Mouse (Mus musculus) lung, postnatal 10 days (tissue): ENCODE measurements around the gene Il25.
A peak's percentile ranks its signal among the peaks of the same experiment; 100 is the strongest.
"Not testable (repeated sequence)": the region's sequence is repeated elsewhere in the genome, so short reads cannot be mapped to it uniquely, and the experiment has no call there.

ENCODE experiments used
- DNase-seq: peaks from one replicate; pipeline ENCODE4 v3.0.0; 2021

The Il25 gene

DNA sequence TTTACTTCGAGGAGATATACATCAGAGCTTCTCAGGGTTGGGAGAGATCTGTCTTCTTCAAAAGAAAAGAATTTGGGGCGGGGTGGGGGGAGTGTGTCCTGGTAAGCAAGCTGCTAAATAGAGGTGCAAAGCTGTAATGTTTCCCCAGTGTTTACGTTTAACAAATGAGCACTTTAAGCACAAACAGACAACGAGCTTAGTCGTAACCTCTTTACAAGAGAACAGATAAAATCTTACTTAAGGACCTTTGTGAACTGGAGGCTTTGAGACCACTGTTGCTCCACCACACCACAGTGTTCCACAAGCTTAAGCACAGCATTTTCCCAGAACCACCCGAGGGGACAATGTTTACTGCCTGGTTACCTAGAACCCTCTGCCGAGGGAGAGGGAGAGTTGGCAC is 5.2 kb upstream of the Il25 start:
- no peak for DNase-seq

DNA sequence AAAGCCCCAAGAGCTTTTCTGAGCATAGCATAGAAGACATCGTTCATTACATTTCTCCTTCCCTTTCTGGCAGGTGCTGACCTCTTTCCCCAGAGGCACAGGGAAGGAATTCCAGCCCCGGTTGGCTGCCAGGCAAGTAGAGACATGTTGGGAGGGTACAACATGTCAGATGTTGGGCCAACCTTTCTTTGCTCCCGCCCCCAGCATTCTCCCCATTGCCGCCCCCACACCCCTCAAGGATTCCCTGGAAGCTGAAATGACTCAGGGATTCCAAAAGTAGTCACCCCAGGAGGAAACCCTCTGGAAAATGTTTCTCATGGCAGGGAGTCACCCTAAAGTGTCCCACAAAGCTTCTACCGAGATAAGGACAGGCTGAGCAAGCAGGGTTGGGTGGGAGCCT is 2.7 kb upstream of the Il25 start:
- DNase-seq = no peak

DNA sequence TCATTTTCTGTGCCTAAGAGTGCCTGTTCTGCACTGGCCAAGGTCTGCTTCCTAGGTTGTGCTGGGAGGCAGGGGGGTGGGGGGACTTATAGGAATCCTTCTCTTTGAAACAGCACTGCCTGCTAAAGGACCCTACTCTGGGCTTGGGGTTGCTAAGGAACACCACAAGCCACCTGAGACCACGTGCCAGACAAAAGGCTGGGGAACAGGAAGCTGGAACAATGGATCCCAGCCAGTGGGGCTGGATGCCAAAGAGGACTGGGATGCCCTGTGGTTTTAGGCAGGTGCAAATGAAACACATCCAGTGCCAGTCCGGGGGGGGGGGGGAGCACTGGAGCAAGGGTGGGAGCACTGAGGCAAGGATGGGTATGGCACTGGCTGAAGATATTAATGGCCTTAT is 2.1 kb upstream of the Il25 start:
- peak; percentile 31 for DNase-seq

DNA sequence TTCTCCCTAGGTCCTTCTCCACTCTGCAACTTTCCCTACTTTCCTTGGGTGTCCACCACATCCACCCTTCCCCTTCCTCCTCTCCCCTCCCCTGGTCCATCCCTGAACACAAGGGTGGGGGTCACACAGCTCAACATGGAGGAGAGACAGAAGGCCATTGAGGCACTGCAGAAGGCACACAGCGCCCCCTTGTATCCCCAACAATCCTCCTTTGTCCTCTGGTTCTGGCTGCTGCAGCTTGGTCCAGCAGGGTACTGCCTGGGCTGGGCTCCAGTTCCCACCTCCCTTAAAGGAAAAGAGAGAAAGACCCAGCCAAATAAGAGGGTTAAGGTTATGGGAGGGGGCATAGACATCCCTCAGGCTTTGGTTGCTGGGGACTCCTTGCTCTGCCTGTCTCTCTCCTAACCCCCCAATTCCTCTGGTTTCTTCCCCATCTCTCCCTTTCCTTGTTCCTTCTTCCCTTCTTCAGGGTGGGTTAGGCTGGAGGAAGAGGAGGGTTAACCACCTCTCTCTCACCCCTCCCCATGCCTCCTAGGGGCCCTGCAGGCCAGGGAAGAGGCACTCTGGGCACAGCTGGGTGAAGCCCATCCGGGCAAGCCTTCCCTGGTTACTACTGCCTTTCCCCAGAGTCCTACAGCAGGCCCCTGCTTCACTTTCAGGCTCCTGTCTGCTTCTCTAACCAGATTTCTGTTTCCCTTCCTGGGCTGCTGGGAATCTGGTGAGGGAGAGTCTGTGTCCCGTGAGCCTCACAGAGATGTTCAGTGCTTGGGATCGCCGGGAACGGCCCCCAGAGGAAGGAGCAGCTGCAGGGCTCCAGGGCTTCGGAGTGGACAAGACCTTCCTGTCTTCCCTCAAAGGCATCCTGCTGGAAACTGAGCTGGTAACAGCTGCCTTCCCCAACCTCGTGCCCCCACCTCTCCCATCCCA is 3.7 kb downstream of the Il25 start, which contains the start of gene Cmtm5:
Gene Cmtm5 (plus strand): TSS at position 358 of the 927 bp plus-strand sequence.
- DNase-seq = no peak

GRCm38 (mm10) chr14:54936831-54937160 is 4.3 kb downstream of the Il25 start:
- DNase-seq = no peak

DNA sequence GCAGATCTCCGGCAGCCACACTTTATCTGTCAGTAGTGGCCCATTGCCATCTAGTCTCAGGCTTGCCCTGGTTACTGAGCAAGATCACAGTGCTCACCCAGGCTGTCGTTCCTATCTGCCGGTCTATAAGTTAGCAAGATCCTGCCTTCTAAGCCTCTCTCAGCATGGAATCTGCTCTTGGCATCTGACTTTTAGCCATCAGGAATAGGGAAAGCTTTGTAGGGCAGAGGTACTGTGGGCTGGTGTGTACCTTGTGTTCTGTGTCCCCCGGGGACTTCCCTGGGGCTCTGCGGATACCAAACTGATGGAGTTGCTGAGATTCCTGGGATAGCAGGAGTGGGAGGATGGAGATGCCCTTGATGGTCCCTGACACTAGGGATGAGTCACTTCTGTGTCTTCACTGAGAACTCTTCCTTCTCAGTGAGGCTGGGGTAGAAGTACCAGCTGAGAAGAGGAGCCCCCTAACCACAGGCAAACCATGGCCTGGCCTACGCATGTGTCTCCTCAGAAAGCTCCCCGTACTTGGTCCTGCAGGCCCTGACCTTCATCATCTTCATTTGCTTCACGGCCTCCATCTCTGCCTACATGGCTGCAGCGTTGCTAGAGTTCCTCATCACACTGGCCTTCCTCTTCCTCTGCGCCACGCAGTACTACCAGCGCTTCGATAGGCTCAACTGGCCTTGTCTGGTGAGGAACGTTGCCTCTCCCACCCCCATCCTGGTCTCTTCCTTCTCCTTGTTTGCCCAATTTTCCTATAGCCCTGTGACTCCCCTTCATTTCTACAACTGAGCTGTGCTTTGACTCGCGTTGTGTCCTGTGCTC is 5.1 kb downstream of the Il25 start:
- DNase-seq = no peak

DNA sequence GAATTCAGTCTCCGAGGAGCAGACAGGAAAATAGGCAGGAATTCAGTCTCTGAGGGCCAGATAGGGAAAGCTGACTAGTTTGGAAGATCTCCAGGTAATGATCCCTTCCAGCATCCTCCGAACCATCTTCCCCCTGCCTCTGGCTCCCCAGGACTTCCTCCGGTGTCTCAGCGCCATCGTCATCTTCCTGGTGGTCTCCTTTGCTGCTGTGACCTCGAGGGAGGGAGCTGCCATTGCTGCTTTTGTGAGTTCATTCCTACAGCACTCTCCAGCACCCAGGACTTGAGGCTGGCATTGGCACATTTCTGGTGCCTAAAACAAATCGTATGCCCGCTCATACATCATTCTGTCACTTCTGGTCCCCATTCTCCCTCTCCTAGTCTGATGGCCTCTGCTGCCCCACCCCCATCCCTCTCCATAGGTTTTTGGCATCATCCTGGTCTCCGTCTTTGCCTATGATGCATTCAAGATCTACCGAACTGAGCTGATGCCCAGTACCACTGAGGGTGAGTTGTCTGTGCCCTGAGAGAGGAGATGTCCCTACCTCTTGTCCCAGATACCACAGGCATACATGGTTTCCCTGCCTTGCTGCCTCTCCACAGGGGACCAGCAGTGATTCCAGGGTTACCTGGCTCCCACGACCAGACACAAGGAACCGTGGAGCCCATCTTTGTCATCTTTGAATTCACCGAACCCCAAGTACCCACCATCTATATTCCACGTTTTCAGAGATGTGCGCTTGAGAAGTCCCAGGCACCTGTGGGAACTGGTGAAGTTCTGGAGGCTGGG is 6.1 kb downstream of the Il25 start:
- DNase-seq = no peak

DNA sequence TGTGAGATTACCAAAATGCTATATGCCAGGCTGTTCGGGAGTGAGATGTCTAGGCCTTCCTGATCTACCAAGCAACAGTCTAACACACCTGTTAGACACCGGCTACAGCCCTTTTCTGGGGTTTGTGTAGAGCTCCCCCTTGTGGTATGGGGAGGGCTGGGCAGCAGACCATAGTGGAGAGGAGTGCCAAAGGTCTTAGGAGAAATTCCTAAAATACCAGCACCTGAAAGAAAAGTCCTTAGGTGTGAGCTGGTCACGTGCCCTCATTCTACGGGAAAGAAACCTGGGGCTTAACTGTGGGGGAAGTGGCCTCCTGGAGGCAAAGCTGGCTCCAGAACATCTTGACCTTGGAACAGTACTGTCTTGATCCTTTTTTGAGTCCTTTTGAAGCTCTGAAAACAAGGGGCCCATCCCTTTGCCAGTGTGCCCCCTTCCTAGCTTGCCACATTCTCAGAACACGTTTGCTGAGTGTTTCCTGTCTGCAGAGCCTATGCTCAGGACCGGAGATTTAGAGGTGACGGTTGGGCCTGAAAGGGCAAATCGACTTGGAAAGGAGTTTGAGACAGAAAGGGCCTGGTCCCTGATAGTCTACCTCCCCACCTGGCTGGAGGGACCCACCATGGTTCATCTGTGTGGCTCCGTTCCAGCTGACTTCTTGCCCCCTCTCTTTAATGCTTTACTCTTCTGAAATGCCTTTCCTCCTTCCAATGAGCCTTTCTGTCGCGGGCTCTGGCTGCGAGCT is 7.1 kb downstream of the Il25 start:
- peak; percentile 84 for DNase-seq

- DNase-seq = no peak
Measured at GRCm38 (mm10) chr14:54940176-54940530, 7.7 kb downstream of the Il25 start.

- no peak for DNase-seq
Measured at GRCm38 (mm10) chr14:54941024-54941978, 8.8 kb downstream of the Il25 start.

- no peak for DNase-seq
Measured at GRCm38 (mm10) chr14:54942479-54942878, 10.0 kb downstream of the Il25 start.

DNA sequence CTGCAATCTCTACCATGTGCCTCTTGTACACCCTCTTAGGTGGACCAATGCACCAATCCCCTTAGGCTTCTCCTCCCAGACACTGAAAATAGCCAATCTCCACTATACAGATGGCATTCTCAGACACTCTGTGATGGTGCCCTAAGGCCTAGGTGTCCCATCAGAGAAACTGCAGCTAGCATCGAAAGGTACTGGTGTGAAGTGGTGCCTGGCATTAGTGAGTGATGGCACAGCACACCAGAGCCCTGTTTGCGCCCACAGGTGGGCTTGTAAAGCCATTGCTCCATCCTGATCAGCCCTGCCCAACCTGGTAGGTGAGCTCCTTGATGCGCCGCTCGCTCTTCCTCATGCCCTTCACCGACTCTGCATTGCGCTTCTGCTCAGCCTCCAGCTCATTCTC is 11.5 kb downstream of the Il25 start:
- no peak for DNase-seq

GRCm38 (mm10) chr14:54944939-54945338 is 12.4 kb downstream of the Il25 start:
- DNase-seq = no peak

DNA sequence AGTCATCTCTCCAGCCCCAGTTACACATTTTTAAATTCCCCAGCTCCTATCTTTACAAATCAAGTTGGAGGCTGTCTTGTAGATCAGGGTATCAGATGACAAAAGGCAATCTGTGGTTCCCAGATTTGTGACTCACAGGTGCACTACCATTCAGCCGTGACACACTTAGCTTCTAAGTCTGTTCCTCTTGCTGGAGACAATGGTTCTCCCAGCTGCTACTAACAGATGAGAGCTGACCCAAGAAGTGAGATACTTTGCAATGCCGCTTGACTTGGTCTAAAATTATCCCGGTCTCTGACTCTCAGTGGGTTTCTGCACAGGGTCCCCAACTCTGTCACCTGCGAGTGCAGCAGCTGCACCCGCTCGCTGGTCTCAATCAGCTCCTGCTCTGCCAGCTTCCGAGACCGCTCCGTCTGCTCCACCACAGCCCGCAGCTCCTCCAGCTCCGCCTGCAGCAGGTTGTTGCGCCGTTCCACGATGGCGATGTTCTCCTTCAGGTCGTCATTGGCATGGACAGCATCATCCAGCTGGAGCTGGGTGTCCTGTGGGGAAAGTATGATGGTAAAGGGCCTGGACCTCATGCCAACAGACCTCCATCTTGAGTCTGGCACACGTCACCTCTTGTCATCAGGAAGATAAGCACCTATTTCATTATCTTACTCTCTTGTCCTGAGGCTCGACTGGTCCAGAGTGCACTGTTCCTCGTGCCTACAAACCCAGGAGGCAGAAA is 13.6 kb downstream of the Il25 start:
- no peak for DNase-seq

- not testable (repeated sequence) for DNase-seq
Measured at GRCm38 (mm10) chr14:54947008-54947407, 14.5 kb downstream of the Il25 start.

- DNase-seq = no peak
Measured at GRCm38 (mm10) chr14:54948781-54949180, 16.3 kb downstream of the Il25 start.

GRCm38 (mm10) chr14:54950493-54950892 is 18.0 kb downstream of the Il25 start:
- DNase-seq = no peak

DNA sequence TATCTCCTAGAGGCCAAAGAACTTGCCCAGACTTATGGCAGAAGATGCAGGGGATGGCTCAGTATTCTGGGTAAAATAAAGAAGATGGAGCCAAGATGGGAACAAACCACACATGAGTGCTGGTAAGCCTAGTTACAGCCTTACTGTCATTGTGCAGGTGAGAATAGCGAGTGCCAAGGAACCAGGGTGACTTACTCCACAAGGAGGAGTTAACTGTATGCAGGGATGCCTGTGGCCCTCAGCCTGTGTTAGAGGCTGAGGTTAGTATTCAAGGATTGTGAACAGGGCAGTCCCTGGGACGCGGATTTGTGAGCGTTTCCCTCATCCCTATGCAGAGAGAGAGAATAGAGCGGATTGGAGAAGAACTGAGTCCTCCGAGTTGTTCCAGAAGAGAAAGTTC is 19.1 kb downstream of the Il25 start:
- DNase-seq = no peak

DNA sequence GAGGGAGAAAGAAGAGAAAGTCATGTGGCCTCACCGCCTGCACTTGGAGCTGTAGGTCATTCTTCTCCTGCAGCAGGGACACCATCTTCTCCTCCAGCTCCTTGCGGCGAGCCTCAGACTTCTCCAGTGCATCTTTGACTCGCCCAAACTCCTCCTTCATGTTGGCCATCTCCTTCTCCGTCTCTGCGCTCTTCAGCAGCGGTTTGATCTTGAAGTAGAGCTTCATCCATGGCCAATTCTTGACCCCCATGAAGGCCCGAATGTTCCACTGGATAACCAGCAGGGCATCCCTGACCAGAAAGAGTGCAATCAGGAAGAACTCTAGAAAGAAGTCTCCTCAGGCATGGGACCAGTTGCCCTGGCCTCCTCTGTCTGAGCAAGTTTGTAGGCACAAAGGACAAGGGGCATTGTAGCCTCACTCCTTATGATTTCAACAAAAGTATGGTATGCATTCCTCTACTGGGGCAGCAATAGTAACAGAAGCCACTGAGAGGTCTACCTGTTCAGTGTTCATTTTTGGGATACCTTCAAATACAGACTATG is 21.2 kb downstream of the Il25 start:
- no peak for DNase-seq

- no peak for DNase-seq
Measured at GRCm38 (mm10) chr14:54954474-54954873, 22.0 kb downstream of the Il25 start.
